Mouse (Mus musculus) 3T3-L1 (cell line): ENCODE measurements around the gene Spryd3.

ENCODE experiments used
- DNase-seq: peaks from one replicate; pipeline ENCODE4 v3.0.0-alpha.2; 2015; ENCODE audit warnings: low read depth, low spot score

The Spryd3 gene

DNA sequence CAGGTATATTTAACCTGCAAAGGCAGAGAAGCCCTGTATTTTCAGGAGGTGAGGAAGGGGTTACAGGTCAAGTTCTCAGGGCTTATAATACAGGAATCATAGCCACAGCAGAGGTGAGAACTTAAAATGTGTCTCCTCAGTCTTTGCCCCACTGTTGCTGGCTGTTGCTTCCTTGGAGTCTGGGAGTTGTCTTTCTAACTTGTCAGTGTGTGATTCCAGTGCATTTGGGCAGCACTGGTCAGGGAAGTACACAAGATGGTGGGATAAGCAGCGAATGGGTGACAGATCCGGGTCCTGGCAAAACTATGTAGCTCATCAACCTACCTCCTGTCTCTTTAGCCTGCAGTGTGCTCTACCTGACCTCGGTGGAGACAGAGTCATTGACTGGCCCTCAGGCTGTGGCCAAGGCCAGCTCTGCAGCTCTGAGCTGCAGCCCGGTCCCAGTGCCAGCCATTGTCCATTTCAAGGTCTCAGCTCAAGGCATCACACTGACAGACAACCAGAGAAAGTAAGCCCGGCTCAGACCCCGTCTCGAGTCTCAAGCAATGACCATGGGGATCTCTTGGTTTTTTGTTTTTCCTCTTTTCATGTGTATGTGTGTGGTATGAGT lies 21.3 kb downstream of the Spryd3 start:
- DNase-seq: no peak

DNA sequence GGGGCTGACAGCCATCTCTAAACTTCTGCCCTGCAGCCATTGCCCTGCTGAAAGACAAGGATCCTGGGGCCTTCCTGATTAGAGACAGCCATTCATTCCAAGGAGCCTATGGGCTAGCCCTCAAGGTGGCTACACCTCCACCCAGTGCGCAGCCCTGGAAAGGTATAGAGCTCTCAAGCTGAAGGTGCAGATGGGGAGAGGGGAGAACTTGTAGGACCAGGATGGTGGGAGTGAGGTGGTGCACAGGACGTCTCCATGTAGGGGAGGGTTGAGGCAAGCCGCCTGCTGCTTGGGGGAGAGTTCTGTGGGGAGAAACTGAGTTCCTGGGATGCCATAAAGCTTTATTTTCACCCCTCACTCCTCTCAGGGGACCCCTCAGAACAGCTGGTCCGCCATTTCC lies 22.4 kb downstream of the Spryd3 start:
- DNase-seq: no peak

DNA sequence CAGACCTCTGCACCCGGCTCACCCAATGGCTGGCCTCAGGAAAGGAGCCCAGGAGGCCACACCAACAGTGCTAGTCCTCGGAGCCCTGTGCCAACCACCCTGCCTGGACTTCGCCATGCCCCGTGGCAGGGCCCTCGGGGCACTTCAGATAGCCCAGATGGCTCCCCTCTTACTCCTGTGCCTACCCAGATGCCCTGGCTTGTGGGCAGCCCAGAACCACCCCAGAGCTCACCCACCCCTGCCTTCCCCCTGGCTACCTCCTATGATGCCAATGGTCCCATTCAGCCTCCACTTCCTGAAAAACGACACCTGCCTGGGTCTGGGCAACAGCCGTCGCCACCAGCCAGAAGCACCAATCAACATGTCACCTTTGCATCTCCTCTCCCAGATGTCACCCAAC lies 23.2 kb downstream of the Spryd3 start:
- no peak for DNase-seq

DNA sequence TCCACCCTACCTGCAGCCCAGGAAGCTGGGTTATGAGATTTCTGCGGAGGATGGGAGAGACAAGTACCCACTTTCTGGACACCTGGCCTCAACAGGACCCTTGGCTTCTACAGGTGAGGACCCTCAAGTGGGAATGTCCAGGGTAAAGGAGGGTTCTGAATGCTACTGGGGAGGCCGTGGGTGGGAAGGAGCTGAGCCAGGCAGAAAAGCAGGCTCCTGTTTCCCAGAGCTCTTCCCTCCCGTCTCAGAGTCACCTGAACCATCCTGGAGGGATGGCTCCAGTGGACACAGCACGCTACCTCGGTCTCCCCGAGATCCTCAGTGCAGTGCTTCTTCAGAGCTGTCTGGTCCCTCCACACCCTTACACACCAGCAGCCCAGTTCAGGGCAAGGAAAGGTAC lies 23.9 kb downstream of the Spryd3 start:
- DNase-seq: no peak

DNA sequence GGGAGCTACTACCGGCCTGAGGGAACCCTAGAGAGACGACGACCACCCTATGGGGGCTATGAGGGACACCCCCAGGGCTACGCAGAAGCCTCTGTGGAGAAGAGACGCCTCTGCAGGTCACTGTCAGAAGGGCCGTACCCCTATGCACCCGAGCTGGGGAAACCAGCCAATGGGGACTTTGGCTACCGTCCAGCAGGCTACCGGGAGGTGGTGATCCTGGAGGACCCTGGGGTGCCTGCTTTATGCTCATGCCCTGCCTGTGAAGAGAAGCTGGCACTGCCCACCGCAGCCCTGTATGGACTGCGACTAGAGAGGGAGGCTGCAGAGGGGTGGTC lies 24.6 kb downstream of the Spryd3 start:
- DNase-seq: no peak

DNA sequence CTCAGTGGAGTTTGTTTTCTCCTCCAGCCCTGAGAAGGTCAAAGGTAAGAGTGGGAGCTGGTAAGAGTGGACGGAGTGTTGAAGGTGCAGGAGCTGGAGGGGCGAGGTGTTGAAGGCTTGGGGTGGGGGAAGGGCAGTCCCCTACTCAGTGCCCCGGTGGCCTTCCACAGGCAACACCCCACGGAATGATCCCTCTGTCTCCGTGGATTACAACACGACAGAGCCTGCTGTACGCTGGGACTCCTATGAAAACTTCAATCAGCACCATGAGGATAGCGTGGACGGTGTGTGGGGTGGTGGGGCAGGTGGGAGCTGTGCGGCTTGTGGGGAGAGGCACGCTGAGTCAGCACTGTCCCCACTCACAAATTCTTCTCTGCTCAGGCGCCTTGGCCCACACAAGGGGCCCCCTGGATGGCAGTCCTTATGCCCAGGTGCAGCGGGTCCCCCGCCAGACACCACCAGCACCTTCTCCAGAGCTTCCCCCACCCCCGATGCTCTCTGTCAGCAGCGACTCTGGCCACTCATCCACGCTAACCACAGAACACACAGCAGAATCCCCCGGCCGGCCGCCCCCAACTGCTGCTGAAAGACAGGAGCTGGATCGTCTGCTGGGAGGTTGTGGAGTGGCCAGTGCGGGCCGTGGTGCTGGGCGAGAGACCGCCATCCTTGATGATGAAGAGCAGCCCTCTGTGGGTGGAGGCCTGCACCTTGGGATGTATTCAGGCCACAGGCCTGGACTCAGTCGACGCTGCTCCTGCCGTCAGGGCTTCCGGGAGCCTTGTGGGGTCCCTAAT lies 25.1 kb downstream of the Spryd3 start:
- DNase-seq: no peak

DNA sequence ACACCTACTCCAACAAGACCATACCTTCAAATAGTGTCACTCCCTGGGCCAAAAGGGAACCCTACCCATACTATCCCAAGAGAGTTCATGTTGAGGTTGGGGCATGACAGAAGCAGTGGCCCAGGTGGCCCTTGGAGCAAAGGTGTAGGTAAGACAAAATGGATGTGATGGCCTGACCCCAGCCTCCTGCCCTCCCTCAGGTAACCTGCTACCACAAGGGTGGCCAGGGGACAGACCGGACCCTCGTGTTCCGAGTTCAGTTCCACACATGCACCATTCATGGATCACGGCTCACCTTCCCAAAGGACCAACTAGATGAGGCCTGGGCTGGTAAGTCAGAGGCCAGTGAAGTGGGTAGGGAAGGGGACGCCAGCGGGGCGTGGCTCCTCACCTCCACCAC lies 25.8 kb downstream of the Spryd3 start:
- no peak for DNase-seq

DNA sequence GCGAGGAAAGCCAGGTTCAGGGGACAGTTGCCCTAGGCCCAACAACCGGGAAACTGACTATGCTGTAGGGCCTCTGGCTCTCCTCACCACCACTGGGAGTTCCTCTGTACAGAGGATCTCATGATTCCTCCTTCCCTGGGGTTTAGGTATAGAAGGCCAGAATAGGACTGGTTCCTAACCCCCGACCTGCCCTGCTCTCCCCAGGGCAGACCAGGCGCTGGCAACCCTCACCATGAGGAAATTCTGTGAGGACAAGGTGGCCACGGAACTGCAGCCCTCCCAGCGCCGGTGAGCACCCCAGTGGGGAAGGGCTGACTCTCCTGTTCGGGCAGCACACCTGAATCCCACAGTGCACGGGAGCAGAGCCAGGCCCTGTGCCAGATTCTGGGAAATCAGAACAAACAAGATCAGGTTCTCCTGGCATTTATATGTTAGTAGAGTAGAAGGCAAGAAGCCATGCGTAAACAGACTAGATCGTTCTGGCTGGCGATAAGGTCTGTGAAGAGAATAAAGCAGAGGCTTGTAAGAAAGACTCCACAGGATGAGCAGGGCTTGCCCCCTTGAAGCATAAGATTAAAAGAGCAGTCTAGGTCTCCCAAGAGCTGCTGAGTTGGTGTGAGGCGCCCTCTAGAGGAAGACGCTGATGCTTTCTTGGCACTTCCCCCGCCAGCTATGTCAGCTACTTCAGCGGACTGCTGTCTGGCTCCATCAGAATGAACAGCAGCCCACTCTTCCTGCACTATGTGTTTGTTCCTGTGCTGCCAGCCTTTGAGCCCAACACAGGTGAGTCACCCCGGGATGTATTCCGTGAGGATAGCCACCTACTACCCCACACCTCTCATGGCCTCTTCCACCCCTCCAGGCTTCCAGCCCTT lies 27.1 kb downstream of the Spryd3 start:
- peak; percentile 83 for DNase-seq

DNA sequence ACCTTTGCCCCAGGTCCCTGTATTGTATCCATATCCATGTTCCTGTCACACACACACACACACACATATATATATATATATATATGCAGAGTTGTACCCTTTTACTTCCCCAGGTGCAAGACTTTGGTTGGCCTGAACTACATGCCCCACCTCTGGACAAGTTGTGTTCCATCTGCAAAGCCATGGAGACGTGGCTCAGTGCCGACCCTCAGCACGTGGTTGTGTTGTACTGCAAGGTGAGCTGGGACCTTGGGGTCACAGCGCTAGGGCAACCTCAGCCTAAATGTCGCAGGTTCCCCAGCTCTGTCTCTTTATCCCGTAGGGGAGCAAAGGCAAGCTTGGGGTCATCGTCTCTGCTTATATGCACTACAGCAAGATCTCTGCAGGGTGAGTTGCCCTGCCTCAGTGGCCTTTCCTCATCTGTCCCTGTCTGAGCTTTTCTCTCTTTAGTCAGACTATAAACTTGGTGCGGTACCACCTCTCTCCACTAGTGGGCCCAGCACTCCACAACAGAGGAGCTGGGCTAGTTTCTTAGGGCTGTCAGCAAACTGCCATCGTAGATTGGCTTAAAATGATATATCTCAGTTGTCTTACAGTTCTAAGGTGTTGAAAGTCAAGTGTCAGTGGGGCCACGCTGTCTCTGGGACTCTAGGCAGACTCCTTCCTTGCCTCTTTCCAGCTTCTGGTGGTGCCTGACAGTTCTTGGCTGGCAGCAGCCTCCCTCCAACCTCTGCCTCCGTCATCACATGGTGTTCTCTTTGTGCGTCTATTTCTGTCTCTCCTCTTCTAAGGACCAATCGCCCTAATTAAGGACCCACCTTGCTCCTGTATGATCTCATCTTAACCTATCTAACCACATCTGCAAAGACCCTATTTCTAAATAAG lies 28.1 kb downstream of the Spryd3 start:
- DNase-seq: peak; percentile 87

DNA sequence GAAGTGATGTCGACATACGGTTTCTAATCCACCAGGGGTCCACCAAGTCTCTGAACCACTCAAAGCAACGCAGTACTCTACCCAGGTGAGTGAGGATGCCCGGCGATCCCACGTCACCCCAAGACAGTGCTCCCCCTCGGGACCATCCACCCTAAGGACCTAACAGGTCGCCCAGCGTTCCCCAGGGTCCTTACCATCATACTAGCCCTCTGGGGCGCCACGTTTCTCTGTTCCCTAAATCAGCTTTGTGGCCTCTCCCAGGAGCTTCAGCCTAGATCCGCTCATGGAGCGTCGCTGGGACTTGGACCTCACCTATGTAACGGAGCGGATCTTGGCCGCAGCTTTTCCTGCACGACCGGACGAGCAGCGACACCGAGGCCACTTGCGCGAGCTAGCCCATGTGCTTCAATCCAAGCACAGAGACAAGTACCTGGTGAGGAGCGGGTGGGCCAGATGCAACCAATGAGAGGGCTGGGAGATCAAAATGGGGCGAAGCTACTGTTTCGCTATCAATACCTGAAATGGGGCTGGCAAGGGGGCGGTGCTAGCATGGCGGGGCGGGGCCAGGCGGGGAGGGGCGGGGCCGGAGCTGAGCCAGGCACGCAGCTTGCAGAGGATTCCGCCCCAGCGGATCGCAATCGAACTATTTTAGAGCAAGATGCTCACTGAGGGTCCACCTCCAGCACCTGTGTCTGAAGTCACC lies 29.1 kb downstream of the Spryd3 start:
- no peak for DNase-seq

DNA sequence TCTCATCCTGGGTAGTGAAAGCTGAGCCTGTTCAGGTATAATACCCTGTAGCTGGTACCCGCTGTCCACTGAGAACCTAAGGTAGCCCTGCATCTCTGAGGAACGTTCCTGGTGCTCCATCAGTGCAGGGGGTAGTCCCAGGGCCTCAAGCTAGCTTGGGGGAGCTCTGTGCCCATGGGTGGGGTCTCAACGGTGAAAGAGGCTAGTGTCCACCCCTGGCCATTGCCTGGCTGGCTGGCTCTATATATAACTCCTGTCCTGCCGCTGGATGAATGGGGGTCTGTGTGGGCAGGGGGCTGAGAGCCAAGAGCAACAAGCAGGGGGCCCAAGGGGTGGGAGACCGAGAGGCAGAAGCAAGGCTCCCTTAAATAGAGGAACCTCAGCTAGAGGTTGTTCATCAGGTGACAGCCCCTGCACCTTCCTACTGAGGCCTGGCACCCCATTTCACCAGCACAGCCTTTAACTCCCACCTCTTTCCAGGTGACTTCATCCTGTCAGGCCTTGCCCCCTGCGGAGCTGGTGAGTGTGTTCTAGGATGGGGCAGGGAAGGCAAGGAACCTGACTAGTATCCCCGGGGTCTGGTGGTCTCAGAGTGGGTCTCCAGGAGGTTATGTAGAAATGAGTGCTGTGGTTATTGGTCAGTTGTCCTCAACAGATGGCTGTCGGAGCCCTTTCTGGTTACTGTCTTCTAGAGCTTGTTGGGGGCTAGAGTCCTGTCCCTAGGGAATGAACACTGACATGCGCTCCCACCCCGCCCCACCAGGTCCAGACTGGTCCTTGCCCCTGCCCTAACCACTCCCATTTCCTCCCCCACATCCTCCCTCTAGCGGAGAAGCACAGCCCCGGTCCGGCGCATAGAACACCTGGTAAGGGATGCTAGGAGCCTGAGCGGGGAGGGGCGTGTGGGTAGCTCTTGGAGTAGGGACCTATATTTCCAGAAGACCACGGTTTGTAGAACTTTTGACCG lies 30.0 kb downstream of the Spryd3 start:
- DNase-seq: no peak

DNA sequence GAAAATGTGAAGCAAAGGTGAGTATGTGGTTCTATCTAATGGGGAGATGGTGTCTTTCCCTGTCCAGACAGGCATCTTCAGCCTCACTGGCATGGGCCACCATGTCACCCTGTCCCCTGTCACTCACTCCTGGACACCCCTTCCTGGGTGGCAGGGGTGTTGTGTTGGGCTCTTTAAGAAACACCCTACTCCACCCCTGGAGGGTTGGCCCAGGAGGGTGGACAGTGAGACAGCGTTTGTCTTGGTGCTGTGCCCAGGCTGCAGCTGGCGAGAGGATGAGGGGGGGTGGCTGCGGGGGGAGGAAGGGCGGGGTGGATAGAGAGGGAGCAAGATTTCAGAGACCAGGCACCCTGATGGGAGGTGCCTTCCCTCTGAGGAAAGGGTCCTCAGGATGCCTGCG lies 30.7 kb downstream of the Spryd3 start:
- peak; percentile 88 for DNase-seq

DNA sequence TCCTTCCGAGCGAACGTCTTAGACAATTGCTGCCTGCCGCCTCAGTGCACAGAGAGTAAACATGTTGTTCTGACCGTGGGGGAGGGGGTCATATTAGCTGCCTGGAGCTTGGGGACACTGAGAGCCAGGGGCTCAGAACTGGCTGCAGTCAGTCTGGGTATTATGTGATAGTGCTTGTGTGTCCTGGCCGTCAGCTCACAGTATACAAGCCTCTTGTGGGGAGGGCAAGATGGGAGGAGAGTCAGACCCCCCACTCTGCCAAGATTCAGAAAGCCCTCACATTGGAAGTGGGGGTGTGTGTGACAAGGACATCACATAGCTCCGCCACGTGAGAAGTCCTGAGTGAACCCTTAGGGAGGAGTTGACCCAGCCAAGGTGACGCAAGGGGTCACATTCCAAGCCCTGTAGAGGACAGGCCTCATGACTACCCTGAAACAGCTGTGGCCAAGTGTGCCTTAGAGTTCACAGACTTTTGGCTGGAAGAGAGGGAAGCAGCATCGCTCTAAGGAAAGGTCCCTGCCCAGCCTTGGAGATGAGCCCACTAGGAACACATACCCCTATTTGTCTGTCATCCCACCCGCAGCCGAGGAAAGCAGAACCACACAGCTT lies 32.0 kb downstream of the Spryd3 start:
- peak; percentile 89 for DNase-seq

DNA sequence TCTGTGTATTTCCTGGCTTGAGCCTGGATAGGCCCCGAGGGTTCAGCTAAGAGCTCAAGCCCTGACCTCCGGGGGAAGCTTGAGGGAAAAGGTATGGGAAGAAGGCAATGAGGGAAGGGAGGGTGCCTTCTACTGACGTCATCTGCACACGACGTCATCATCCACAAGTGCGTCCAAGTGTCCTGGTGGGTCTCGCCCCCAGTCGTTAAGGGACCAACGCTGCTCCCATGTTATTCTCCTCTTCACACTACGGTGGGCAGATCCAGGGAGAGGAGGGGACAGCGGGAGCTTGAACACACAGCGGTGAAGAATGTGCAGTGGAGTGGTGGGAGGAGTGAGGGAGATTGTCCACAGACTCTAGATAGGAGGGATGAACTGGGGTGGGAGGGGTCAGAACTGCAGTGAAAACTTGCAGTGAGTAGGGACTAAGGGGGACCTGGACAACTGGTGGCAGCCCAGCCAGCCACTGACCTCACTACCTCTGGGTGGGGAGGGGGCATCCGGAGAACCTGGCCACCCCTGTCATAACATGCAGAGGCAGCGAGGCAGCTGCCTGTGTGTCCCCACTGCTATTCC lies 32.6 kb downstream of the Spryd3 start:
- DNase-seq: peak; percentile 71

DNA sequence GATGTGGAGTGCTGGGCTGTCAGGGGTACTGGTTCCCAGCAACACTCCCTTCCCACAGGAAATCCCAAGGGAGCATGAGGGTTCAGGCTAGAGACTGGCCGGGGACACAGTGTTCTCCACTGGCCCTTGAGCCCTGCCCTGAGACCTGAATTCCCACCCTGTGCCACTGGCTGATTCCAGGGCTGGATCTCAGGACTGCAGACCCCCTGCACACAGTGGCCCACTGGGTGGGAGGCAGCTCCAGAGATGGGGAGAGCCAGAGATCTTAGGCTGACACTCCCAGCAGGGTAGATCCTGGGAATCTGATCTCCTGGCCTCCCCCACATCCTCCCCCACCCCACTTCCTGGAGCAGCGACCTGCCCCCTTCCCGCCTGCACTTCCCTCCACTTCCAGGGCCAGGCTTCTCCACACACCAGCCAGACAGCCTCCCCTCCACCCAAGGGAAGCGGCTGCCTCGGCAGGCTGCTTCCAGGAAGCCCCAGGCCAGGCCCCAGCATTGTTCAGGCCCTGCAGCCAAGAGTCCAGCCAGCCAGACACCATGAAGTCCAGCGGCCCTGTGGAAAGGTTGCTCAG lies 33.4 kb downstream of the Spryd3 start:
- DNase-seq: peak; percentile 55

DNA sequence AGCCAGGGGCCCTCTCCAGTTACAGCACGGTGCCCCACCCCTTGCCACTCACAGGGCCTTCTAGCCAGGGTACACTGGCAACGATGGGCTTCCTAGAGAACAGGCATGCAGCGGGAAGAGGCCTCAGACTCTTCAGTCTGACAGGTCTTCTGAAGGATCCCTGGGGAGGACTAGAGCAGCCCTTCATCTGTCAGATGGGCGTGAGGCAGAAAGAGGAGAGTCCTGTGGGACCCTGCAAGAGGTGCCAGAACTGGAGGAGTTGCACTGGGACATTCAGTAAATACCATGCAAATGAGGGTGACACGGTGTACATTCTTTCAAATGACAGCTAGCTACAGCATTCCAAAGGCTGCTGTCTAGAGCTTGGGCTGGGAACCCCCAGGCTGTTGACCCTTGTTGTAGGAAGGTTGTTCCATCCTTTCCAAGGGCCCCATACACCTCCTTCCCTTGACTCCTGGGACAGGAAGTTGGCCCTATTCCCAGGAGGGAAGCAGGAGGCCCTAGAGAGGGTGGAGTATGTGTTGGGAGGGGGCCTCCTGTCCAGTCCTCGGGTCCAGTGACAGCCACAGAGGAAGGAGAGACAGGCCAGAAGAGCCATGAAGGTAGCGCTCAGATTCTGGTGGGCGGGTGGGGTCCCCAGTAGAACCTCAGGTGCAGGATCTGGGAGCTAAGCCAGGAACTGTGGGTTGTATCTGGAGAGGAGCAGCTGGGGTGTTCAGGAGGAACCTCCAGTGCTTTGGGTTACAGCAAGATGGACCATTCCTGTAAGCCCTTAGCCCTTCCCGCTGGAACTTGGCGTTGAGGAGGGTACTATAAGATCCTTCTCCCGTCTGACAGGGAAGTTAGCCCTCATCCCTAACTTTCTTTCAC lies 34.1 kb downstream of the Spryd3 start:
- DNase-seq: peak; percentile 81

DNA sequence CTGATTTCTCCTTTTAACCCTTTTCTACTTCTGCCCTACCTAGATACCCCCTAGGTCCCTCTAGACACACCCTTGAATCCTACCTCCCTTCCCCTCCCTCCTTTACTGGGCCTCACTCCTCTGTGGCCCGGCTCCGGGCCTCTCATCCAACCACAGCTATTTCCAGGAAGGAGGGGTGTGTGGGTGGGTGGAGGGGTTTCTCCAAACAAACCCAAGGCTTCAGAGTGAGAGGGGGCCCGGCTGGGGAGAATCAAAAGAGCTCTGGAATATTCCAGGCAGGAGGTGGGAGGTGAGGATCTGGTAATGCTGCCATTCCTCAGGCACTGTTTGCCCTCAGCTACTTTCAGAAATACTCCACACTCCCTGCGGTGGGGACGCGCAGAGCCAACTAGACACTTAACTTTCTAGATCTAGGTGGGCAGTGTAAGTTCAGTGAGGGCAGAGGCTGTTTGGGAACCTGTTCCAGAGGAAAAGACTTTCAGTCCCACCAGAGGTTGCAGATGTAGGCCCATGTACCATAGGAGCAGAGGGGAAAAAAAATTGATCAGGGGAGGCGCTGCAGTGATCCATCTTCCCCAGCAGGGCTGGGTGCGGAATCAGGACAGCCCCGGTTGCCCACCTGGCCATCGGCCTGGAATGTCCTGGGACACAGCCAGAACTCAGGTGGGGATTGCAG lies 34.9 kb downstream of the Spryd3 start:
- DNase-seq: peak; percentile 78
